Mouse (Mus musculus): ENCODE data around the gene Spc24. TPM values are rescaled to one million over a fixed set of nuclear protein-coding genes. Genes with fewer than 3 reads are reported as not detected.

The Spc24 gene
- polyA plus RNA-seq, 1 experiment: 59.0 TPM

GRCm38 (mm10) chr9:21751347-21751746 is 8.8 kb downstream of the Spc24 start:
- TF ChIP-seq POLR2A (IDR thresholded peaks at IDR 0.05; ENCODE audit: control insufficient read depth, extremely low read depth, insufficient read depth, low read length, poor library complexity) (no peak), CTCF (IDR thresholded peaks at IDR 0.05; ENCODE audit: borderline replicate concordance, control insufficient read depth, extremely low read depth, insufficient read depth, low read length, poor library complexity) (no peak)
- Histone ChIP-seq H3K4me1 (replicated peaks; ENCODE audit: control insufficient read depth, insufficient read depth, low read length) (no peaks in the 10 kb centered on the region), H3K36me3 (ENCODE audit: control insufficient read depth, insufficient read depth, low read length) (peaks cover 6% of the 10 kb centered on the region; the same call in 1 of the 2 replicates), H3K27me3 (ENCODE audit: control insufficient read depth, insufficient read depth, low read length) (no peaks in the 10 kb centered on the region), H3K27ac (ENCODE audit: control insufficient read depth, insufficient read depth, low read length) (no peak overlapping the region), H3K4me3 (ENCODE audit: control insufficient read depth, insufficient read depth, low read length) (no peak overlapping the region)
- no peak for DNase-seq
- 74% methylated on average over 6 of the region's 6 CpGs for WGBS

GRCm38 (mm10) chr9:21750370-21750769 is 9.7 kb downstream of the Spc24 start:
- no peaks in the 10 kb centered on the region for H3K27me3 ChIP-seq (ENCODE audit: control insufficient read depth, insufficient read depth, low read length)
- H3K4me3 ChIP-seq (ENCODE audit: control insufficient read depth, insufficient read depth, low read length): no peak overlapping the region
- DNase-seq: no peak
- peaks cover 6% of the 10 kb centered on the region; the same call in 1 of the 2 replicates for H3K36me3 ChIP-seq (ENCODE audit: control insufficient read depth, insufficient read depth, low read length)
- H3K4me1 ChIP-seq (replicated peaks; ENCODE audit: control insufficient read depth, insufficient read depth, low read length): no peaks in the 10 kb centered on the region
- no peak overlapping the region for H3K27ac ChIP-seq (ENCODE audit: control insufficient read depth, insufficient read depth, low read length)
- TF ChIP-seq POLR2A (IDR thresholded peaks at IDR 0.05; ENCODE audit: control insufficient read depth, extremely low read depth, insufficient read depth, low read length, poor library complexity): no peak
- no peak for TF ChIP-seq CTCF (IDR thresholded peaks at IDR 0.05; ENCODE audit: borderline replicate concordance, control insufficient read depth, extremely low read depth, insufficient read depth, low read length, poor library complexity)
- WGBS: 92% methylated on average over 3 of the region's 3 CpGs

DNA sequence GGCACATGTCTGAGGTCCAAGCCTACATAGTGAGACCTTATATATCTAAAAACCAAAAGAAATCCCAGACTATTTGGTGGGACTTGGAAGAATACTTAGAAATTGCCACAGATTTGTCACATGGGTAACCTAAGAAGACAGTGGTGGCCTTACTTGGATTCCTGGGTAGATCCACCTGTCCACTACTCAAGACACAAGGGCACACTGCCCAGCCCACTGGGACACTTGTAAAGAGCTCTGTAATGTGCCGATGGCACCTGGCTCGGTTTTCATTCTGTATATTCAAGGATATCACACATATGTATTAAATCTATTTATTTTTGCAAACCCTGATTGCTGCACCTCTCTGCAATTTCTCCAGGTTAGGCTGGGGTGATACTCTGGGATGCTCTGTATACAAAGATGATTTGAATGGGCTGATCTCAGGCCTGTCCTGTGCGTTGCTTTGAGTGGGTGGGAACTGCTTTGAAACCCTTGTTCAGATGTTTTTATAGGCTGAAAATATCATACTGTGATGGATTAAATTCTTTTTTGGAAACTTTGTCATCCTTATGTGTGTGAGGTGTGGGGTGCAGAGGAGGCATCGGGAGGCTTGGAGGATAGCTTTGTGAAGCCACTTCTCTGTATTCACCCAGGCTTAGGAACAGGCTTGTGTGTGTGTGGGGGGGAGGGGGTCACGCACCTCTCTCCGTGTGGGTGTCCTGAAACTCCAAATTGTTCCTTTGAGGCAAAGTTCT is 10.6 kb downstream of the Spc24 start:
- TF ChIP-seq CTCF (IDR thresholded peaks at IDR 0.05; ENCODE audit: borderline replicate concordance, control insufficient read depth, extremely low read depth, insufficient read depth, low read length, poor library complexity) (no peak), POLR2A (IDR thresholded peaks at IDR 0.05; ENCODE audit: control insufficient read depth, extremely low read depth, insufficient read depth, low read length, poor library complexity) (no peak)
- no peak overlapping the region for H3K27ac ChIP-seq (ENCODE audit: control insufficient read depth, insufficient read depth, low read length)

DNA sequence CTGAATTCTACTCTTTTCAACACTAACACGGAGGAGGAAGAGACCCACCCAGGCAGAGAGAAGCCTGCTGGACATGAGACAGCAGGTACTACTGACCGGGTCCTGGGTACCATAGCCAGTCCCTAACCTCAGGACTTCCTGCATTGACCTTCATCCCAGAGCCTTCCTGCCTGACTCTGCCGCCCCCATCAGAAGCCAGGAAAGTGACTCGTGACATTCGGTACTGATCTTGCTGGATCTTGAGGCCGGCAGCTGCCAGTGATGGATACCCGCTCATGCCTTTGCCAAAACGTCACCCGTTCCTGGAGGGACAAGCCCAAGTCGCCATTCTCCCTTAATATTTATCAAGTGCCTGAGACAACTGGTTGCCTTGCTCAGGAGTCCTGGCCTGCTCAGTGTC is 11.6 kb downstream of the Spc24 start:
- no peak for TF ChIP-seq POLR2A (IDR thresholded peaks at IDR 0.05; ENCODE audit: control insufficient read depth, extremely low read depth, insufficient read depth, low read length, poor library complexity)
- TF ChIP-seq CTCF (IDR thresholded peaks at IDR 0.05; ENCODE audit: borderline replicate concordance, control insufficient read depth, extremely low read depth, insufficient read depth, low read length, poor library complexity): no peak
- Histone ChIP-seq H3K36me3 (ENCODE audit: control insufficient read depth, insufficient read depth, low read length) (peaks cover 6% of the 10 kb centered on the region; the same call in 1 of the 2 replicates), H3K4me3 (ENCODE audit: control insufficient read depth, insufficient read depth, low read length) (no peak overlapping the region), H3K27me3 (ENCODE audit: control insufficient read depth, insufficient read depth, low read length) (no peaks in the 10 kb centered on the region), H3K4me1 (replicated peaks; ENCODE audit: control insufficient read depth, insufficient read depth, low read length) (no peaks in the 10 kb centered on the region), H3K27ac (ENCODE audit: control insufficient read depth, insufficient read depth, low read length) (no peak overlapping the region)
- 91% methylated on average over 10 of the region's 10 CpGs for WGBS
- DNase-seq: no peak

More for the DNA sequence above, 10.6 kb downstream of the Spc24 start:
- Histone ChIP-seq H3K27me3 (ENCODE audit: control insufficient read depth, insufficient read depth, low read length) (no peaks in the 10 kb centered on the region), H3K36me3 (ENCODE audit: control insufficient read depth, insufficient read depth, low read length) (peaks cover 6% of the 10 kb centered on the region; the same call in 1 of the 2 replicates), H3K4me3 (ENCODE audit: control insufficient read depth, insufficient read depth, low read length) (no peak overlapping the region), H3K4me1 (replicated peaks; ENCODE audit: control insufficient read depth, insufficient read depth, low read length) (no peaks in the 10 kb centered on the region)
- no peak for DNase-seq
- 96% methylated on average over 6 of the region's 6 CpGs for WGBS

DNA sequence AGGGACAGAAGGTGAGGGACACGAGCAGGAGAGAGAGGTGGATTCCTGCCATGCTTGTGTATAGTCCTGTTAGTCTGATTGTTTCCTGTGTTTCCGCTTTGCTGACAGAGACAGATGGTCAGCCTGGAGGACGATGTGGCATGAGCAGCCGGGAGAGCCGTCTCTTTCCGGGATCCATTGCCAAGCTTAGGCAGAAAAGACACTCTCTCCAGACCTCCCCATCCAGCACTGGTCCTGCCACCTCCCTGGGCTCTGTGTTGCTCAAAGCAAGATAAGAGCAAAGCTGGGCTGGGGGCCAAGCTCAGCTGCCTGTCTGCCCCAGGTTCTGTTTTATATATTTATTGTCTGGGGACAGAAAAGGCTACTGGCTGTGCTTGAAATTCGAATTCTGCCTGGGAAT is 12.1 kb downstream of the Spc24 start:
- H3K4me1 ChIP-seq (replicated peaks; ENCODE audit: control insufficient read depth, insufficient read depth, low read length): no peaks in the 10 kb centered on the region
- no peak overlapping the region for H3K27ac ChIP-seq (ENCODE audit: control insufficient read depth, insufficient read depth, low read length)
- 79% methylated on average over 7 of the region's 7 CpGs for WGBS
- no peak for DNase-seq
- TF ChIP-seq CTCF (IDR thresholded peaks at IDR 0.05; ENCODE audit: borderline replicate concordance, control insufficient read depth, extremely low read depth, insufficient read depth, low read length, poor library complexity) (no peak), POLR2A (IDR thresholded peaks at IDR 0.05; ENCODE audit: control insufficient read depth, extremely low read depth, insufficient read depth, low read length, poor library complexity) (no peak)
- H3K36me3 ChIP-seq (ENCODE audit: control insufficient read depth, insufficient read depth, low read length): peaks cover 6% of the 10 kb centered on the region; the same call in 1 of the 2 replicates
- no peak overlapping the region for H3K4me3 ChIP-seq (ENCODE audit: control insufficient read depth, insufficient read depth, low read length)
- H3K27me3 ChIP-seq (ENCODE audit: control insufficient read depth, insufficient read depth, low read length): no peaks in the 10 kb centered on the region

DNA sequence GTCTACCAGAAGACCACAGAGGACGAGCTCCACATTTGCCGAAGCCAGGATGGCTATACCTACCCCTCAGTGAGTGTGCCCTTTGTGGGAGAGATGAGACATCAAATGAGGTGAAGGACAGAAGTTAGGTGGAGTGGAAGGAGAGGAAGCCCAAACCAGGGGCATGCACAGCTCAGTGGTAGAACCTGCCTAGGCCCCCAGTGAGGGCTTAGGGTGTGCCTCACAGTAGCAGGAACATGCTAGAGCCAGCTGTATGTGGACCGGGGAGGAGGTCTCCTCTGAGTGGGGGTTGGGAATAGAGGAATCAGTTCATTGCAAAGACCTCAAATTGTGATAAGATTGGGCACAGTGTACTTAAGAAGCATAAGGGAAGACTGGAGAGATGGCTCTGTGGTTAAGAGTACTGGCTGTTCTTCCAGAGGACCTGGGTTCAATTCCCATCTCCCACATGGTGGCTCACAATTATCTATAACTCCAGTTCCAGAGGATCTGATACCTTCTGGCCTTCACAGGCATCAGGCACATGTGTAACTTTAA is 12.8 kb downstream of the Spc24 start:
- no peak for DNase-seq
- H3K4me1 ChIP-seq (replicated peaks; ENCODE audit: control insufficient read depth, insufficient read depth, low read length): no peaks in the 10 kb centered on the region
- TF ChIP-seq CTCF (IDR thresholded peaks at IDR 0.05; ENCODE audit: borderline replicate concordance, control insufficient read depth, extremely low read depth, insufficient read depth, low read length, poor library complexity) (no peak), POLR2A (IDR thresholded peaks at IDR 0.05; ENCODE audit: control insufficient read depth, extremely low read depth, insufficient read depth, low read length, poor library complexity) (no peak)
- 96% methylated on average over 3 of the region's 3 CpGs for WGBS
- no peak overlapping the region for H3K4me3 ChIP-seq (ENCODE audit: control insufficient read depth, insufficient read depth, low read length)
- H3K36me3 ChIP-seq (ENCODE audit: control insufficient read depth, insufficient read depth, low read length): peaks cover 6% of the 10 kb centered on the region; the same call in 1 of the 2 replicates
- H3K27me3 ChIP-seq (ENCODE audit: control insufficient read depth, insufficient read depth, low read length): no peaks in the 10 kb centered on the region
- H3K27ac ChIP-seq (ENCODE audit: control insufficient read depth, insufficient read depth, low read length): no peak overlapping the region
